Mouse (Mus musculus) layer of hippocampus, postnatal 10 days (tissue): ENCODE results near the gene Bicd1. TPM values are rescaled to one million over a fixed set of nuclear protein-coding genes. Genes with fewer than 3 reads are reported as not detected.
"Not testable (repeated sequence)": the region's sequence is repeated elsewhere in the genome, so short reads cannot be mapped to it uniquely, and the experiment has no call there.

Experiments used
- DNase-seq, 2 experiments: peaks; one replicate each; pipeline ENCODE4 v3.0.0; 2021; ENCODE audit warnings: low spot score in 2 of 2
- long read RNA-seq: library from polyadenylated mRNA; stranded (forward); transcript quantifications from one replicate; pipeline ENCODE4 v2.0.0, GENCODE M21; 2023
- total RNA-seq, 2 experiments: library from RNA; stranded (reverse); gene quantifications; 2 replicates each; pipeline ENCODE4 v1.2.3; 2021

Bicd1 gene
- 10 to 100 TPM; 54.6 to 57.7 TPM for total RNA-seq
- long read RNA-seq, full-length matches to known transcripts, result 6 of 12 reads
- long read RNA-seq, partial matches to known transcripts, result 0 of 12 reads
- long read RNA-seq, other reads (novel, unspliced or antisense), result 6 of 12 reads

DNA sequence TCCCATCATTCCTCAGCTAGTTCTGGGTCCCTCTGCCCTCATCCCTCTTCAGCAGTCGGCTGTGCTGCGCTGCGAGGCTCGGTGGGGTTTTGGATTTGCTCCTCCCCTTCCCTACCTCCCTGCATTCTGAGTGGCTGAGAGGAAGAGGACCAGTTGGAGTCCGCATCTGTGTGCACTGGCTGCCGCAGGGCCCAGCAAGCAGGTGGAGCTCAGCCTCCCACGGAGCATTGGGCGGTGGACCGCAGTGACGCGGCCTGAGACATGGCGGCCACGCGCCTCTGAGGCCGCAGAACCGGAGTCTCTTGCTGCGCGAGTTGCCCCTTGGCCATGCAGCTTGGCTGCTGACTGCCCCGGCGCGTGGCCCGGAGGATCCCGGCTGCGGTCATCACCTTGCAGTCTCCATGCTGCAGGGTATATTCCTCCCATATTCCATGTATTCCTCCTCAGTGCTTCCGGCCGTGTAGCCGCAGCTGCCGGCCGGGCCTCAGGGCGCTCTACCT, at the start of gene Bicd1:
Gene Bicd1, plus strand, starts transcription at position 54 of the 500 bp plus-strand sequence.
- DNase-seq, result peak; percentile 79 to 85

DNA sequence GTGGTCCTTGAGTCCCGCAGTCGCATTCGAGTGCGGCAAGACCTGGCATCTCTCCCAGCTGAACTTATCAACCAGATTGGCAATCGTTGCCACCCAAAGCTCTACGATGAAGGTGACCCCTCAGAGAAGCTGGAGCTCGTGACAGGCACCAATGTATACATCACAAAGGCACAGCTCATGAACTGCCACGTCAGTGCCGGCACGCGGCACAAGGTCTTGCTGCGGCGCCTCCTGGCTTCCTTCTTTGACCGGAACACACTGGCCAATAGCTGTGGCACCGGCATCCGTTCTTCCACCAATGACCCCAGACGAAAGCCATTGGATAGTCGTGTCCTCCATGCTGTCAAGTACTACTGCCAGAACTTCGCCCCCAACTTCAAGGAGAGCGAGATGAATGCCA, 46.2 kb upstream of the Bicd1 start:
- DNase-seq, result not testable (repeated sequence)

- not testable (repeated sequence) for DNase-seq
Measured at GRCm38 (mm10) chr6:149365975-149366374, 42.7 kb upstream of the Bicd1 start.

DNA sequence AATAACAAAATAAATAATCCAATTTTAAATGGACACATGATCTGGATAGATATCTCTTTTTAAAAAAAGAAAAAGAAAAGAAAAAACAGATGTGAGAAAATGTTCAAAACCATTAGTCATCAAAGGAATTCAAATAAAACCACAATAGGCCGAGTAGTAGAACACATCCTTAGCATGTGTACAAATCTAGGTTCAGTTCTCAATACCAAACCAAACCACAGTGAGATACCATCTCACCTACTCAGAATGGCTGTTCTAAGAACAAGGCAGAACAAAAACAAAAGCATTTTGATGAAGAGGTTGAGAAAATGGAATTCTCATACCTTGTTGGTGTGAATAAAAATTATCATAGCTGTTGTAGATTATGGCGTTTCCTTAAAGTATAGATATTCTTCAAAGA, 42.3 kb upstream of the Bicd1 start:
- no peak for DNase-seq

DNA sequence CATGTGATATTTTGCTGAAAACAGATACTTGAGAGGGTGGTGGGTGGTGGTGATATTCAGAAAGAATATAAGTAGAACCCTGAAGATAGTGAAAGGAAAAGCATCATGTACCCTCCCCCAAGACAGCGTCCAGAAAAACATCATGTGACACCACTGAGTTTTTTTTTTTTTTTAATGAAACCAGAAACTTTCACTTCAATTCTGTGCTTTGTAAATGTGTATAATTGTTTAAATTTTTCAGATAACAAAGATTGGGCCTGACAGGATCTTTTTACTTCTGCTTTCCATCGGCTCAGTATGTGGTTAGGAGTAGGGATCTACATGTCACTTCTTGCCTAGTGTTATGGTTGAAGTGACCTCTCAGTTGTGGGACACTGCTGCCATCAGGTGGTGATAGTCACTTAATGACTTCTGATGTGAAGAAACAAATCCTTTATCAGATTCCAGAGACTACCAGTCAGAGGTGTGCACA, 33.7 kb upstream of the Bicd1 start:
- DNase-seq, result peak; percentile 52 to 69

DNA sequence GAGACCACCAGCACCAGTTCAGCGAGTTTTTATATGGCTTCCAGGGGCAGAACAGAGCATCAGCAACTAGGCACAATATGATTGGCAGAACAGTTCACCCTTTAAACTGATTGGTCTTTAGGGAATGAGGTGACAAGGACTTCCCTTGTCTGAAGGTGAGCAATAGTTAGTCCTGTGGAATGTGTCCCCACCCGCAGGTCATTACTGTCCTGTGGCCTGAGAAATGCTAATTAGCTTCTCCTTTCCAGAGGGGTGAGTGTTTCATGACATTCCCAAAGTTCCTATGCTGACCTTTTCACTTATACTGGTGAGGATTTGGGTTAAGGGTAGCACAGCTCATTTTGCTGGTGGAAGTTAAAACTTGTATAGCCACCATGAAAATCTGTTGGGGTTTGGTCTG, 25.2 kb upstream of the Bicd1 start:
- no peak for DNase-seq

DNA sequence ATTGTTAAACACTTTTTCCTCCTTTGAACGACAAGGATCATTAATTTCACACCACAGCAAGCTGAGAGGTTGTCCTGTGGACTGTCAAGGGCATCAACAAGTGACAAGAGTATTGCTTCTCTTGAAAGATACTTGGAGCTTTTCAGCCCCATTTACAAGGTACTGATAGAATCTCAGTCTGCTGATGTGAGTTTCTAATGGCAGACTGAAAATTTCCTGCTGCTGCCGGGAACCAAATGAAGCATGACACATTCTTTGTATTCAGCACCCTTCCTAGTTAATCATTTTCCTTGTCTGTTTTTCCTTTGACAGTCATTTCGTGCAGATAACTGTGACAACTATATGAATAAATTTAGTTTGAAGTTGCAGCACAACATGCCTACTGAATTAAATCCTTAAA, 22.3 kb upstream of the Bicd1 start:
- DNase-seq, result no peak

- not testable (repeated sequence) for DNase-seq
Measured at GRCm38 (mm10) chr6:149389626-149390025, 19.1 kb upstream of the Bicd1 start.

DNA sequence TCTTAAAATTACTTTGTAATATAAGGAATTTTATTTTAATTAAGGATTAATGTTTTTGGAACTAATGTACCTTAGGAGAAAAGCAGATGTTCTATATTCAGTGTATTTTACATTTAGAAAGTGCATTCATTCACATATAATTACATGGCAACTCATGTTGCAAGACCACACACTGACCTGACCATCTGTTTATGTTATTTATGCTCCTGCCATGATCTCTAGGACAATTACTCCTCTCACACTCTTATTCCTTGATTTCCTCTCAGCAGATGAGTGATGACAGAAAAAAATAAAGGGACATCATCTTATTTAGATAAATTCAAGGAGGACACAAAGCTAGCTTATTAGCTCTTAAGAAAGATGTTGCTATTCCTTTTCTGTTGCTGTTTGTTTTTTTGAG, 9.3 kb upstream of the Bicd1 start:
- no peak for DNase-seq

DNA sequence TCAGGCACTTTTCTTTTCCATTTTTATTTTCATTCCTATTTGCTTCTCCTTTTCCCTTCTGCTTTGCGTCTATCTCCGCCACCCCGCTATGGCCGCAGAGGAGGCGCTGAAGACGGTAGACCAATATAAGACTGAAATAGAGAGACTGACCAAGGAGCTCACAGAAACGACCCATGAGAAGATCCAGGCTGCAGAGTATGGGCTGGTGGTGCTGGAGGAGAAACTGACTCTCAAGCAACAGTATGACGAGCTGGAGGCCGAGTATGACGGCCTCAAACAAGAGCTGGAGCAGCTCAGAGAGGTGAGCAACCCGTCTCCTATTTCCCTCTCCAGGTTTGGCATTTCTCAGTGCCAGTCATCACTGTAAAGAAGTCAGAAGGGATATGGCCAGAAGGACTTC, 655 bp downstream of the Bicd1 start:
- DNase-seq, result peak; percentile 33 to 41

GRCm38 (mm10) chr6:149409845-149410244, 1.2 kb downstream of the Bicd1 start:
- DNase-seq, result no peak

GRCm38 (mm10) chr6:149413256-149413655, 4.6 kb downstream of the Bicd1 start:
- DNase-seq, result no peak

GRCm38 (mm10) chr6:149424748-149425147, 16.1 kb downstream of the Bicd1 start:
- no peak for DNase-seq

- DNase-seq, result no peak
Measured at GRCm38 (mm10) chr6:149439140-149439539, 30.5 kb downstream of the Bicd1 start.

- no peak for DNase-seq
Measured at GRCm38 (mm10) chr6:149442884-149443283, 34.2 kb downstream of the Bicd1 start.

GRCm38 (mm10) chr6:149445854-149446253, 37.2 kb downstream of the Bicd1 start:
- no peak for DNase-seq

DNA sequence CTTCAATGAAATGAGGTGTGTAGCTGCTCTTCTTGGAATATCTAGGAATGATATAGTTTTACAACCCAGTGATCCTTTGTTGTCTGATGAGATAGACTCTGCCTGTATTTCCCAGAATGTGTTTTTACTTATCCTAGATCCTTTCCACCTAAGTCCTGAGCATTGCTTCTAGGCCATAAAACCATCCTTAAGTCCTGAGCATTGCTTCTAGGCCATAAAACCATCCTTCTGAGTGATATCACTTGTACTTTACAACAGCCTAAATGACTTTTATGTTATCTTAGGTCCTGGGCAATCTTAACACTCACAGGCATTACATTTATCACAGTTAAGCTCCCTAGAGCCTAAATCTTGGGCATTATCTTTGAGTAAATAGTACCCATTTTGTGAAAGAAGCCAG, 48.6 kb downstream of the Bicd1 start:
- DNase-seq, result no peak

GRCm38 (mm10) chr6:149460971-149461370, 52.3 kb downstream of the Bicd1 start:
- DNase-seq, result no peak

DNA sequence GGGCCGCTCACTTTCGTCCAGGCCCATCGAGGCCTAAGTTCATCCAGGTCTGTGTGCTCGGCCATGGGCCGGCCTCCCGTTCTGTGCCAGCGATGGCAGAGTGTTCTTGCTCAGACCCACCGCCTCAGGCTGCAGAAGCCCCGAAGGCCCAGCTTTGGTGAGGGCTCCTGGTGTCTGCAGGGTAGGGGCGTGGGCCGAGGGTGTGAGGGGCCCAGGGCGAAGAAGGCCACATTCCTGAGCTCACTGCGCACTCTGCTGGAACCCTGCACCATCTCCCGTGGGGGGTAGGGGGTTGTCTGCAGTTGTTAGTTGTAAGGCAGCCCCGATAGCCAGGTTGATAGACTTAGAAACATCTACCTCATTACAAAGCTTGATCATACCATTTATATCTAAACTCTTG, 62.8 kb downstream of the Bicd1 start:
- DNase-seq, result no peak

DNA sequence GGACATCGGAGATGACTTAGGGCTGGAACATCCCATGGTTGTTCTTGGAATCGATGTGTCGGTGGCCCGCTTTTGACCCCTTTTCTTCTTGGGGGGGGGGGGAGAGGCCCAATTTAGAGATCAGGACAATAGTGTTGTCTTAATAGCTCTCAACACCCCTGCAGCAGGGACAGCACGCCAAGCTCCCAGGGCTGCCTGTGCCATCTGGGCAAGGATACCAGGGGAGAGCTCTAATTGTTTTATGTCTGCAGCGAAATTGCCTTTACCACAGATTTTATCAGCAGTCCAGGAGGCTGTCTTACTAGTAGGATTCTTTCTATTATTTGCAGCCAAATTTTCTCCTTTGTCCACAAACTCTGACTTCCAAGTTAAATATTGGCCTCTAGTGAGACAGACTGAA, 63.8 kb downstream of the Bicd1 start:
- DNase-seq, result not testable (repeated sequence)

DNA sequence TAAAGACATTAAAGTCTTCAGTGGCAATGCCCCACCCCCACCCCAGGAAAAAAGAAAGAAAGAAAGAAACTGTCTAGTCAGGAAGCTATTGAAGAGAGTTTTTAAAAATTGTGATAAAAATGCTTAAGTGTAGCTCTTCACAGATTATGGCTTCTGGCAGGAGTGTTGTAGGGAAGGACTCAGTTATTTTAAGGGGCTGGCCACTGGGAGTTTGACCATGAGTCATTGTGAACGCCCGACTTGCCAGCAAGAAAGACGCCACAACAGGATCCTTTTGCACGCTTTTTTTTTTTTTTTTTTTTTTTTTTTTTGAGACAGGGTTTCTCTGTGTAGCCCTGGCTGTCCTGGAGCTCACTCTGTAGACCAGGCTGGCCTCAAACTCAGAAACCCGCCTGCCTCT, 73.2 kb downstream of the Bicd1 start:
- DNase-seq, result not testable (repeated sequence)

GRCm38 (mm10) chr6:149494662-149495061, 86.0 kb downstream of the Bicd1 start:
- no peak for DNase-seq

DNA sequence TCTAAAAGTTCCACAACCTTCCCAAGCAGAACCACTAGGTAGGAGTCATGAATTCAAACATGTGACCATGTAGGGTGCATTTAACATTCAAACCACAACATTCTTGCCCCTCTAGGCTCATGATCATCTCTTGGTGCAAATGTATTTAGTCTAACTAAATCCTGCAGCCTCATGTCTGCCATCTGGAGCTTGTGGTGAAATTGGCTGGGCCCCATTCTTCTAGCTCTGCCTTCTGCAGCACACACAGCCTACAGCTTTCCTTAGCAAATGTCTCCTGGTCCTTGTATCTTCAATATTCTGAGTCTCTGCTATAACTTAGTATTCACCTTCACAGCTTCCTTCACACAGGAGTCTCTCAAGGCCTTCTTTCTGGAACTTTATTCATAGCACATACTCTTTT, 87.2 kb downstream of the Bicd1 start:
- DNase-seq, result no peak
